Mouse (Mus musculus): Measurements from ENCODE around the gene Ptch2. TPM values are rescaled to one million over a fixed set of nuclear protein-coding genes. Genes with fewer than 3 reads are reported as not detected.

Ptch2 gene
- polyA plus RNA-seq, 1 experiment from 2014 or later: 3.6 TPM

GRCm38 (mm10) chr4:117071183-117071582, 24.7 kb upstream of the Ptch2 start:
- WGBS: 71% methylated on average over 5 of the region's 5 CpGs
- Histone ChIP-seq H3K4me3 (ENCODE audit: low read depth, low read length) (no peak overlapping the region), H3K27me3 (replicated peaks; ENCODE audit: insufficient read depth, low read length) (no peaks in the 10 kb centered on the region), H3K9me3 (ENCODE audit: low read length) (no peaks in the 10 kb centered on the region), H3K4me2 (replicated peaks; ENCODE audit: low read depth, low read length) (no peak overlapping the region), H3K4me1 (ENCODE audit: insufficient read depth, low read depth, low read length) (no peaks in the 10 kb centered on the region), H3K27ac (ENCODE audit: low read length) (no peak overlapping the region), H3K9ac (replicated peaks; ENCODE audit: low read depth) (no peak overlapping the region), H3K36me3 (ENCODE audit: insufficient read depth, low read length) (peaks cover 8% of the 10 kb centered on the region; the same call in 1 of the 2 replicates)
- TF ChIP-seq CTCF (IDR thresholded peaks at IDR 0.05) (no peak), EP300 (IDR thresholded peaks at IDR 0.05) (peak; percentile 61; the same call in 1 of the 2 replicates)
- DNase-seq (ENCODE audit: low spot score): peak; percentile 39
- peak; percentile 93 for ATAC-seq

DNA sequence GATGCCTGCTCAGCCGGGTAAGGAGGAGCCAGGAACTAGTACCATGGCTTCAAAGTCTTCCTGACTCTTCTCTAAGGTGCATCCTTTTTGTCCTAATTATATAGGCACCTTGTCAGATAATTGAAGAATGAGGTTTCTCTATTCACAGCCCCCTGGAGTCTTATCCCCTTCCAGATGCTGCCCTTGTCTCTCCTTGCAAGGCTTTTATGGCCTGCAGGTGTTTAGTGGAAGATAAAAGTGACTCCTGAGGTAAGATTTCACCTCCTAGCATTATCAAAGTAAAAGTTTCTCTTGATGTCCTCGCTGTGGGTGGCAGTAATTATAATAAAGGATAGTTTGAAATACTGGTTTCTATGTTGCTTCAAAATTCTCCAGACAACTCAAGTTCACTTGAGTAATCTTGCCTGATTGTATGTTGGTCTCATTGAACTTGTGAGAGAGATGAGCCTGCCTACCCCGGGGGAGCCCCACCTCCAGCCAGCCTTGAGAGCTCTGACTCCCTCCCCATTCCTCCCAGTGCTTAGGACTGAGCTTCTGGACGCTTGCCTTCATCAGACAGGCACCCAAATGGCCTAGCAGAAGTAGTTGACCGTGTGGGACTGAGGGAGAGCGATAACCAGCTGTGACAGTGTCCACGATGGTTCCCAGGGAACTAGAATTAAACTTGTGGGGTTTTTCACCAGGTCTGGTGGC, 7.8 kb upstream of the Ptch2 start:
- no peak overlapping the region for H3K9ac ChIP-seq (replicated peaks; ENCODE audit: low read depth)
- H3K4me2 ChIP-seq (replicated peaks; ENCODE audit: low read depth, low read length): no peak overlapping the region
- WGBS: 75% methylated on average over 7 of the region's 7 CpGs
- H3K27me3 ChIP-seq (replicated peaks; ENCODE audit: insufficient read depth, low read length): no peaks in the 10 kb centered on the region
- TF ChIP-seq EP300 (IDR thresholded peaks at IDR 0.05): no peak
- no peak for TF ChIP-seq CTCF (IDR thresholded peaks at IDR 0.05)
- no peaks in the 10 kb centered on the region for H3K36me3 ChIP-seq (ENCODE audit: insufficient read depth, low read length)
- no peak overlapping the region for H3K4me3 ChIP-seq (ENCODE audit: low read depth, low read length)
- ATAC-seq: no peak
- no peak for DNase-seq (ENCODE audit: low spot score)
- no peak overlapping the region for H3K27ac ChIP-seq (ENCODE audit: low read length)
- H3K4me1 ChIP-seq (ENCODE audit: insufficient read depth, low read depth, low read length): no peaks in the 10 kb centered on the region
- no peaks in the 10 kb centered on the region for H3K9me3 ChIP-seq (ENCODE audit: low read length)

- no peak overlapping the region for H3K27ac ChIP-seq (ENCODE audit: low read length)
- ATAC-seq: no peak
- WGBS: 69% methylated on average over 7 of the region's 7 CpGs
- H3K4me3 ChIP-seq (ENCODE audit: low read depth, low read length): no peak overlapping the region
- H3K9ac ChIP-seq (replicated peaks; ENCODE audit: low read depth): no peak overlapping the region
- H3K4me2 ChIP-seq (replicated peaks; ENCODE audit: low read depth, low read length): no peak overlapping the region
- no peaks in the 10 kb centered on the region for H3K27me3 ChIP-seq (replicated peaks; ENCODE audit: insufficient read depth, low read length)
- H3K36me3 ChIP-seq (ENCODE audit: insufficient read depth, low read length): no peaks in the 10 kb centered on the region
- no peak for DNase-seq (ENCODE audit: low spot score)
- TF ChIP-seq EP300 (IDR thresholded peaks at IDR 0.05): no peak
- no peak for TF ChIP-seq CTCF (IDR thresholded peaks at IDR 0.05)
- no peaks in the 10 kb centered on the region for H3K4me1 ChIP-seq (ENCODE audit: insufficient read depth, low read depth, low read length)
- H3K9me3 ChIP-seq (ENCODE audit: low read length): no peaks in the 10 kb centered on the region
Measured at GRCm38 (mm10) chr4:117090586-117090985, 5.3 kb upstream of the Ptch2 start.

GRCm38 (mm10) chr4:117094626-117095361, 1.1 kb upstream of the Ptch2 start:
- ATAC-seq: peak; percentile 22; the same call in 1 of the 2 replicates
- DNase-seq (ENCODE audit: low spot score): peak; percentile 64

DNA sequence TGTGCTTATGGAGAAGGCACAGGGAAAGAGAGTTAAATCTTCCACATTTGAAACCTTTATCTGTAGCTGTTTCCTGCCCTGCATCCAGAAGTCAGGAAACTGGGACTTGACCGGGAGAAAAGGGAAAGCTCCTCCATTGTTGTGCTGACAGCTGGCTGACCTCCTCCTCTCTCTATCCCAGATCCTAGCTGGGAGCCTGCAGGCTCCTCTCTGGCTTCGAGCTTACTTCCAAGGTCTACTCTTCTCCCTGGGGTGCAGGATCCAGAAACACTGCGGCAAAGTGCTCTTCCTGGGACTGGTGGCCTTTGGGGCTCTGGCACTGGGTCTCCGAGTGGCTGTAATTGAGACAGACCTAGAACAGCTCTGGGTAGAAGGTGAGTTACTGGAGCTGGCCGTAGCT, 791 bp downstream of the Ptch2 start:
- DNase-seq (ENCODE audit: low spot score): peak; percentile 18

More at GRCm38 (mm10) chr4:117094626-117095361, 1.1 kb upstream of the Ptch2 start:
- Histone ChIP-seq H3K4me2 (replicated peaks; ENCODE audit: low read depth, low read length) (no peak overlapping the region), H3K4me1 (ENCODE audit: insufficient read depth, low read depth, low read length) (no peaks in the 10 kb centered on the region; the same call in 1 of the 2 replicates), H3K27ac (ENCODE audit: low read length) (no peak overlapping the region), H3K9me3 (ENCODE audit: low read length) (no peaks in the 10 kb centered on the region), H3K27me3 (replicated peaks; ENCODE audit: insufficient read depth, low read length) (no peaks in the 10 kb centered on the region), H3K9ac (replicated peaks; ENCODE audit: low read depth) (no peak overlapping the region), H3K36me3 (ENCODE audit: insufficient read depth, low read length) (no peaks in the 10 kb centered on the region), H3K4me3 (ENCODE audit: low read depth, low read length) (no peak overlapping the region)
- 71% methylated on average over 3 of the region's 3 CpGs for WGBS
- TF ChIP-seq EP300 (IDR thresholded peaks at IDR 0.05) (peak; percentile 30; the same call in 1 of the 2 replicates), CTCF (IDR thresholded peaks at IDR 0.05) (no peak)

More for the DNA sequence above, 791 bp downstream of the Ptch2 start:
- 10% methylated on average over 5 of the region's 5 CpGs for WGBS
- no peak for TF ChIP-seq EP300 (IDR thresholded peaks at IDR 0.05)
- TF ChIP-seq CTCF (IDR thresholded peaks at IDR 0.05): no peak
- peak overlapping the region; percentile 48 for H3K4me3 ChIP-seq (ENCODE audit: low read depth, low read length)
- H3K4me1 ChIP-seq (ENCODE audit: insufficient read depth, low read depth, low read length): no peaks in the 10 kb centered on the region; the same call in 1 of the 2 replicates
- H3K9ac ChIP-seq (replicated peaks; ENCODE audit: low read depth): peak overlapping the region; percentile 41; the same call in 1 of the 2 replicates
- no peak for ATAC-seq
- no peaks in the 10 kb centered on the region for H3K27me3 ChIP-seq (replicated peaks; ENCODE audit: insufficient read depth, low read length)
- no peaks in the 10 kb centered on the region for H3K36me3 ChIP-seq (ENCODE audit: insufficient read depth, low read length)
- H3K9me3 ChIP-seq (ENCODE audit: low read length): no peaks in the 10 kb centered on the region
- H3K27ac ChIP-seq (ENCODE audit: low read length): no peak overlapping the region
- peak overlapping the region; percentile 94 for H3K4me2 ChIP-seq (replicated peaks; ENCODE audit: low read depth, low read length)
